Mouse (Mus musculus) right cerebral cortex, postnatal 25 days (tissue): ENCODE results near the gene Fam222a.

Experiments used
- DNase-seq: peaks from one replicate; pipeline ENCODE4 v3.0.0; 2022

The Fam222a gene

GRCm38 (mm10) chr5:114567565-114568197 is at the start of gene Fam222a:
Gene Fam222a (plus strand): TSS chr5:114568016.
- no peak for DNase-seq

- no peak for DNase-seq
Observed at GRCm38 (mm10) chr5:114528355-114528754, 39.5 kb upstream of the Fam222a start.

- no peak for DNase-seq
Observed at GRCm38 (mm10) chr5:114530337-114530736, 37.5 kb upstream of the Fam222a start.

GRCm38 (mm10) chr5:114532055-114532454 is 35.8 kb upstream of the Fam222a start:
- no peak for DNase-seq

- DNase-seq, result peak; percentile 5
Observed at GRCm38 (mm10) chr5:114537308-114538020, 30.4 kb upstream of the Fam222a start.

- DNase-seq, result no peak
Observed at GRCm38 (mm10) chr5:114538021-114538405, 29.8 kb upstream of the Fam222a start.

- no peak for DNase-seq
Observed at GRCm38 (mm10) chr5:114538752-114539151, 29.1 kb upstream of the Fam222a start.

- DNase-seq, result no peak
Observed at GRCm38 (mm10) chr5:114539766-114540165, 28.1 kb upstream of the Fam222a start.

- DNase-seq, result no peak
Observed at GRCm38 (mm10) chr5:114541656-114542445, 26.0 kb upstream of the Fam222a start.

GRCm38 (mm10) chr5:114543656-114544055 is 24.2 kb upstream of the Fam222a start:
- DNase-seq, result no peak

GRCm38 (mm10) chr5:114544205-114544604 is 23.6 kb upstream of the Fam222a start:
- no peak for DNase-seq

GRCm38 (mm10) chr5:114545076-114545475 is 22.7 kb upstream of the Fam222a start:
- no peak for DNase-seq

- no peak for DNase-seq
Observed at GRCm38 (mm10) chr5:114548976-114549375, 18.8 kb upstream of the Fam222a start.

GRCm38 (mm10) chr5:114549770-114550169 is 18.0 kb upstream of the Fam222a start:
- DNase-seq, result no peak

GRCm38 (mm10) chr5:114550431-114550830 is 17.4 kb upstream of the Fam222a start:
- DNase-seq, result no peak

GRCm38 (mm10) chr5:114550886-114551492 is 16.8 kb upstream of the Fam222a start:
- DNase-seq, result no peak

GRCm38 (mm10) chr5:114552507-114553208 is 15.2 kb upstream of the Fam222a start:
- DNase-seq, result no peak

- no peak for DNase-seq
Observed at GRCm38 (mm10) chr5:114553706-114554105, 14.1 kb upstream of the Fam222a start.

- no peak for DNase-seq
Observed at GRCm38 (mm10) chr5:114555424-114555823, 12.4 kb upstream of the Fam222a start.

- no peak for DNase-seq
Observed at GRCm38 (mm10) chr5:114556109-114556508, 11.7 kb upstream of the Fam222a start.

GRCm38 (mm10) chr5:114557765-114558731 is 9.8 kb upstream of the Fam222a start:
- no peak for DNase-seq
